Mouse (Mus musculus) bone marrow, adult 2 months (tissue): ENCODE data around the gene Cdk17.

Experiments
- CTCF ChIP-seq: fragments of 200-500 bp; IDR thresholded peaks from 2 replicates; pipeline ENCODE4 v1.5.1; 2011; ENCODE audit warnings: low read length, control low read depth; ENCODE audit not compliant: control insufficient read depth, insufficient read depth
- POLR2A ChIP-seq: fragments of 200-500 bp; IDR thresholded peaks from 2 replicates; pipeline ENCODE4 v1.6.1; 2011; ENCODE audit warnings: low read depth, mild to moderate bottlenecking, control low read depth, low read length, borderline replicate concordance; ENCODE audit not compliant: control insufficient read depth

- no peak for TF ChIP-seq CTCF
- no peak for TF ChIP-seq POLR2A
These were observed 21.9 kb upstream of the Cdk17 start for GRCm38 (mm10) chr10:93138730-93139129.
